Mouse (Mus musculus) hindbrain, embryonic 12.5 days (tissue): ENCODE data around the gene Asb7. TPM values are rescaled to one million over a fixed set of nuclear protein-coding genes. Genes with fewer than 3 reads are reported as not detected.

Experiments
- ATAC-seq: fragments of 200-750 bp; cut with Nextera tagmentation; 2 replicates; pipeline ENCODE4 v1.8.0; 2017; ENCODE audit warnings: moderate TSS enrichment; ENCODE audit not compliant: low FRiP score
- H3K27ac ChIP-seq: fragments of 300-500 bp; sonication (generic); 2 replicates; pipeline ENCODE4 v1.5.1; 2016; ENCODE audit warnings: mild to moderate bottlenecking
- H3K27me3 ChIP-seq: fragments of 300-500 bp; sonication (generic); 2 replicates; pipeline ENCODE4 v1.6.1; 2016; ENCODE audit warnings: mild to moderate bottlenecking
- H3K36me3 ChIP-seq: fragments of 300-500 bp; sonication (generic); 2 replicates; pipeline ENCODE4 v1.6.1; 2016; ENCODE audit warnings: mild to moderate bottlenecking
- H3K4me1 ChIP-seq: fragments of 300-500 bp; sonication (generic); 2 replicates; pipeline ENCODE4 v1.6.1; 2016
- H3K4me2 ChIP-seq: fragments of 300-500 bp; sonication (generic); replicated peaks from 2 replicates; pipeline ENCODE4 v1.6.1; 2016; ENCODE audit warnings: mild to moderate bottlenecking
- H3K4me3 ChIP-seq: fragments of 300-500 bp; sonication (generic); 2 replicates; pipeline ENCODE4 v1.5.1; 2016; ENCODE audit warnings: mild to moderate bottlenecking
- H3K9ac ChIP-seq: fragments of 300-500 bp; sonication (generic); 2 replicates; pipeline ENCODE4 v1.6.1; 2016; ENCODE audit warnings: mild to moderate bottlenecking, moderate library complexity
- H3K9me3 ChIP-seq: fragments of 300-500 bp; sonication (generic); replicated peaks from 2 replicates; pipeline ENCODE4 v1.6.1; 2016; ENCODE audit warnings: mild to moderate bottlenecking
- WGBS: fragments of 180-500 bp; shearing (Covaris S2); methylation state at CpG from one replicate; pipeline ENCODE4 v1.1.7; 2016; 5-methylcytosine and 5-hydroxymethylcytosine counted together
- polyA plus RNA-seq: library from polyadenylated mRNA; unstranded; fragments of >200 nt; fragmentation: Nextera tagmentation; extraction: Ambion mirVana; gene quantifications from 2 replicates; pipeline ENCODE4 v1.2.1, GENCODE M21; 2016

Asb7 gene
- polyA plus RNA-seq: 20.3 and 20.6 TPM in 2 replicates

DNA sequence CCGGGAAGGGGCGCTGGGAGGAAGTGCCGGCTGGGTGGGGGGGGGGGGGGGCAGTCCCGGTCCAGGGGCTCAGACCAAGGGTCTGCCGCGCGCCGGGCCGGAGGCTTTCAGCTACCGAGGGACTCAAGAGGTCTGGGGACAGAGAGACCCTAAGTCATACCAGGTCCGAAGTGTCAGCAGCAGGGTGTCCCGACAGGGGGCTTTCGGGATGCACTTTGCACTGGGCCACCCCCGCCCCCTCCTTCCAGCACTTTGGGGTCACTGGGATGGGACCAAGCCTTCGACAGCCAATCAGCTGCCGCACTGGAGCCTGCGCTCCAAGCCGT, at the start of gene Asb7:
Asb7 (minus strand) TSS at position 303 of the 326 bp plus-strand sequence.
- Histone ChIP-seq H3K27me3 (no peaks in the 10 kb centered on the region), H3K4me2 (peak within 1 kb of the TSS; percentile 96), H3K4me1 (peaks cover 15% of the 10 kb centered on the region), H3K36me3 (no peaks in the 10 kb centered on the region), H3K9ac (peak within 1 kb of the TSS; percentile 82), H3K27ac (peak within 1 kb of the TSS; percentile 95), H3K9me3 (no peaks in the 10 kb centered on the region), H3K4me3 (peak within 1 kb of the TSS; percentile 69)
- WGBS: 2% methylated on average over 18 of the region's 18 CpGs
- ATAC-seq: no peak

DNA sequence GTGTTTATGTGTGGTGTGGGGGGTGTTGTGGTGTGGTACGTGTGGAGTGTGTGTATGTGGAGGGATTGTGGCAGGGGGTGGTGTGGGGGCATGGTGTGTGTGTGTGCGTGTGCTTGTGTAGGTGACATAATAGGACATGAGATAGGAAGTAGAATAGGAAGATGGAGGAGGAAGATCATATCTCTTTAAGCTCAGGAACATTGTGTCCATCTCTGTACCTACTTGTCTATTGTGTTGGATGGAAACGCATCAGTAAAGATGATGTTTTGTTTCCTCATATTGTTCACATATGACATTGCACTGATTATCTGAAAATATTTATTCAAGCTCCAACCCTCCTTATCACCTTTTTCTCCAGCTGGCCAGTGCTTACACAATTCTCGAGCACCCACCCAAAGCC, 48.0 kb upstream of the Asb7 start:
- no peak overlapping the region for H3K4me3 ChIP-seq
- no peaks in the 10 kb centered on the region for H3K27me3 ChIP-seq
- H3K9me3 ChIP-seq: no peaks in the 10 kb centered on the region
- ATAC-seq: no peak
- WGBS: 93% methylated on average over 4 of the region's 4 CpGs
- H3K9ac ChIP-seq: no peak overlapping the region
- 0 out of 2 replicates have a peak, but pooled peaks cover 2% of the 10 kb centered on the region for H3K4me1 ChIP-seq
- H3K4me2 ChIP-seq: no peak overlapping the region
- no peaks in the 10 kb centered on the region for H3K36me3 ChIP-seq
- no peak overlapping the region for H3K27ac ChIP-seq

DNA sequence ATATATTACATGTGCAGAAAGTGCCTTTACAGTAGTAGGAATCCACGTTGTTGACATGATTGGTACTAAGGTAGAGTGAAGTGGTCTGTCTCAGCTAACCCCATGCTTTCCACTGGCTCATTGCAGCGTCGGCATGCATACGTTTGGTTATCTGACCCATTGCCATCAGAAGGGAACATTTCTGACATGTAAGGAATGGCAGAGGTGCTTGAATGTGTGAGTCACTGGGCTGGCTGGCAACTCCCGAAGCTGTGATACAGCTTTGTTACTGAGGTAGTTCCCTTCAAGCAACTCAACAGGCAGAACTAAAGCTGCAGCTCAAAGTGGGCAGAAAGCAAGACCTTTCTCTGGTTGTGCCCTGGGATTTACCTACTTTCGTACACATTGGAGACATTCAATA, 45.6 kb upstream of the Asb7 start:
- WGBS: 91% methylated on average over 6 of the region's 6 CpGs
- H3K9me3 ChIP-seq: no peaks in the 10 kb centered on the region
- ATAC-seq: no peak
- H3K4me1 ChIP-seq: no peaks in the 10 kb centered on the region
- H3K27me3 ChIP-seq: no peaks in the 10 kb centered on the region
- no peak overlapping the region for H3K9ac ChIP-seq
- no peak overlapping the region for H3K27ac ChIP-seq
- H3K36me3 ChIP-seq: no peaks in the 10 kb centered on the region
- no peak overlapping the region for H3K4me3 ChIP-seq
- H3K4me2 ChIP-seq: no peak overlapping the region

DNA sequence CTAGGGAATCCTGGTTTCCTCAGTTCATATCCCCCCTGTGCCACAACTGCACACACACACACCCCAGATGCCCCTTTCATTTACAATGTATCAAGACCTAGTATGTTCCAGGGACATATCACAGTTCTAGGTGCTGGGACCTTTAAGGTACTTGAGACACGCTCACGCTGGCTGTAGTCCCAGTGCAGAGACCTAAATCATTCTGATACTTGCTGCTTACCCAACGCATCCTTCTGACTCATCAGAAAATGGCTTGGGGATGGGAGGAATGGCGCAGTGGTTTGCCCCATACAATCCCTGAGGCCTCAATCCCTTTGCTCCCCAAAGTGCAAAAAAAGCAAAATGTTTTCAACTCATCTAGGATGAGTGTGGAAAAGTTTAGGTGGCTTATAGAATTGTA, 45.1 kb upstream of the Asb7 start:
- H3K9ac ChIP-seq: no peak overlapping the region
- ATAC-seq: no peak
- H3K4me2 ChIP-seq: no peak overlapping the region
- no peaks in the 10 kb centered on the region for H3K4me1 ChIP-seq
- WGBS: 95% methylated on average over 4 of the region's 4 CpGs
- no peaks in the 10 kb centered on the region for H3K9me3 ChIP-seq
- H3K36me3 ChIP-seq: no peaks in the 10 kb centered on the region
- no peak overlapping the region for H3K27ac ChIP-seq
- H3K4me3 ChIP-seq: no peak overlapping the region
- H3K27me3 ChIP-seq: no peaks in the 10 kb centered on the region

DNA sequence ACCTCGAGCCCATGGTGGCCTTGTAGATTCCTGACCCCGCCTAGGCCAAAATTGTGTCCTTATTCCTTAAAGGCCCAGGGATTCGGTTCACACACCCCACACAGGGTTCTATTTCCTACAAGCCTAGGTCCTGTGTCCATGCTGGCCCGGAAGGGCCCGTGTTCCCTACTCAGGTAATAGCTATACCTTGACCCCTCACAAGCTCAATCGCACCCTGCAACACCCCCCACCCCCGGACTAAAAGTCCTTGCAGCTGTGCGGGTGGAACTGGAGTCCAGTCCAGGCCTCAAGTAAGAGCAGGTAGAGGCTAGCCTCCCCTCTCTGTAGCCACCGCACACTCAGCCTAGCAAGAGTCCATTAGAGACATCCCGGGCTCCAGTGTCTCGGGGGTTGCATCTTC, 44.5 kb upstream of the Asb7 start:
- Histone ChIP-seq H3K4me2 (no peak overlapping the region), H3K4me1 (no peaks in the 10 kb centered on the region), H3K27ac (no peak overlapping the region), H3K9ac (no peak overlapping the region), H3K9me3 (no peaks in the 10 kb centered on the region), H3K27me3 (no peaks in the 10 kb centered on the region), H3K4me3 (no peak overlapping the region), H3K36me3 (no peaks in the 10 kb centered on the region)
- 96% methylated on average over 11 of the region's 11 CpGs for WGBS
- ATAC-seq: no peak

DNA sequence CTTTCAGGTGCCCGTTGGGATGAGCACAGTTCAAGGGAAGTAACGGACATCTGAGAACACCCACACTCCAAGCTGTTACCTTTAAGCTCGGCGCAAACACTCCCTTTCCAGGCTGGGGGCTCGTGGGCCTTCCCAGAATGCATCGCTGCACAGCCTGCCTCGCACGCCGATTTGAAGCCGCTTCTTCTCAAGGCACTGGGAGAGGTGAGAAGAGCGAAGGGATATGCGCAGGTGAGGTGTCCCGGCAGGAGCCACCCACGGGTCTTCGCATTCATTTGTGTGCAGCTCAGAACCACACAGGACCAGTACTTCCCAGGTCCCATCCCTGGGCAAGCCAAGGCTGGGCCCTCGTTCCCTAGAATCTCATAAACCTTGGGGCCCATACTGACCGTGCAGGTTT, 44.0 kb upstream of the Asb7 start:
- no peaks in the 10 kb centered on the region for H3K9me3 ChIP-seq
- H3K27ac ChIP-seq: no peak overlapping the region
- no peak overlapping the region for H3K4me2 ChIP-seq
- H3K27me3 ChIP-seq: no peaks in the 10 kb centered on the region
- no peak overlapping the region for H3K9ac ChIP-seq
- no peaks in the 10 kb centered on the region for H3K36me3 ChIP-seq
- H3K4me1 ChIP-seq: no peaks in the 10 kb centered on the region
- no peak for ATAC-seq
- WGBS: 92% methylated on average over 17 of the region's 17 CpGs
- H3K4me3 ChIP-seq: no peak overlapping the region

DNA sequence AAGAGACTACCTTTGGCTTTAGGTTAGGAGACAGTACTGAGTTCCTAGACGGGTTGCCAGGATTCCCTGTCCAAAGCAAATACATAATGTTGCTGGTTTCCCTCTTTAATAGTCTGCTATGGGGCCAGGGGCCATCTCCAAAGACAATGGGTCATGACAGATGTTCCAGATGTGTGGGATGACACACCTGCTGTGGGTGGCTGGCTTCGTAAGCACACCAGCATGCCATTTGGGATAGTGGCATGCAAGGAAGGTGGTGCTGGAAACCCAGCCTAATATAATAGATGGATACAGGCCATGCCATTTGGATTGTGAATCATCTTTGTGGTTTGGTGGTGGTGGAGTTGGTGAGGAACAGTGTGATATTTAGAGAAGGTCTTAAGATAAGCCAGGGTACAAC, 39.8 kb upstream of the Asb7 start:
- no peak overlapping the region for H3K9ac ChIP-seq
- no peak overlapping the region for H3K27ac ChIP-seq
- peaks cover 4% of the 10 kb centered on the region; the same call in 1 of the 2 replicates for H3K4me1 ChIP-seq
- no peak overlapping the region for H3K4me3 ChIP-seq
- no peak for ATAC-seq
- no peaks in the 10 kb centered on the region for H3K9me3 ChIP-seq
- 80% methylated on average over 2 of the region's 2 CpGs for WGBS
- no peak overlapping the region for H3K4me2 ChIP-seq
- H3K27me3 ChIP-seq: no peaks in the 10 kb centered on the region
- no peaks in the 10 kb centered on the region for H3K36me3 ChIP-seq

DNA sequence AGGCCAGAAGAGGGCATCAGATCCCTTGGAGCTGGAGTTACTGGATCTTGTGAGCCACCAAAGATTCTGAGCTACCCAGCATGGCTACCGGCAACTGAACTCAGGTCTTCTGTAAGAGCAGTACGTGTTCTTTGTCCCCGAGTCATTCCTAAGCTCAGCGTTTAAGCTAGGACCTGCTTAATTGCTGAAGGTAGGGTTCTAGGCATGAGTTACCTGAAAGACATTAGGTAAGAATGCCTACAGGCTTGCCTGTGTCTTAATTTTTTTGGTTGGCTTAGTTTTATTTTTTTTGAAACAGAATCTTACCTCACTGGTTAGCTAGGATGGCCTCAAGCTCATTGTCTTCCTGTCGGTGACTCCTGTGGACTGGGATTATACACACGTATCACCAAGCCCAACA, 38.7 kb upstream of the Asb7 start:
- no peaks in the 10 kb centered on the region for H3K36me3 ChIP-seq
- H3K9me3 ChIP-seq: no peaks in the 10 kb centered on the region
- ATAC-seq: no peak
- H3K4me3 ChIP-seq: no peak overlapping the region
- no peak overlapping the region for H3K27ac ChIP-seq
- no peak overlapping the region for H3K9ac ChIP-seq
- peaks cover 4% of the 10 kb centered on the region; the same call in 1 of the 2 replicates for H3K4me1 ChIP-seq
- no peaks in the 10 kb centered on the region for H3K27me3 ChIP-seq
- H3K4me2 ChIP-seq: no peak overlapping the region
- 95% methylated on average over 6 of the region's 6 CpGs for WGBS

DNA sequence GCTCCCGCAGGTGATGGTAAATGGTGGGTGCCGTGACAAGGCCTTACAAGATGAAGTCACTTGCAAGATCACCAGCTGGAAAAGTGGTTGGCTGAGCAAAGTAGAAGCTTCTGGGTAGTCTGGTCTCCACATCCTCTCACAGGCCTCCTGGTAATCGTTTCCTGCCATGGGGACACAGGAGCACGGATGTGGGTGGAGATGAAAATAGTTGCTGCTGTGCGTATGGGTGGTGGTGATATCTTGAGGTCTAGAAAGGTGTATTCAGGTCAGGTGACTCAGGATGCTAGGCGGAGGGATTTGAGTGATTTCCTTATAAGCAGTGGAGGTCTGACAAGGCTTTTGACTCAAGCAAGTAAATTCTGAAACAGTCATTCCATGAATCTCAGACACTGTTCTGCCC, 35.6 kb upstream of the Asb7 start:
- Histone ChIP-seq H3K4me2 (no peak overlapping the region), H3K27me3 (no peaks in the 10 kb centered on the region), H3K4me1 (peaks cover 4% of the 10 kb centered on the region; the same call in 1 of the 2 replicates), H3K4me3 (no peak overlapping the region), H3K27ac (no peak overlapping the region), H3K9me3 (no peaks in the 10 kb centered on the region), H3K36me3 (peaks cover 9% of the 10 kb centered on the region; the same call in 1 of the 2 replicates), H3K9ac (no peak overlapping the region)
- no peak for ATAC-seq
- 86% methylated on average over 6 of the region's 6 CpGs for WGBS

DNA sequence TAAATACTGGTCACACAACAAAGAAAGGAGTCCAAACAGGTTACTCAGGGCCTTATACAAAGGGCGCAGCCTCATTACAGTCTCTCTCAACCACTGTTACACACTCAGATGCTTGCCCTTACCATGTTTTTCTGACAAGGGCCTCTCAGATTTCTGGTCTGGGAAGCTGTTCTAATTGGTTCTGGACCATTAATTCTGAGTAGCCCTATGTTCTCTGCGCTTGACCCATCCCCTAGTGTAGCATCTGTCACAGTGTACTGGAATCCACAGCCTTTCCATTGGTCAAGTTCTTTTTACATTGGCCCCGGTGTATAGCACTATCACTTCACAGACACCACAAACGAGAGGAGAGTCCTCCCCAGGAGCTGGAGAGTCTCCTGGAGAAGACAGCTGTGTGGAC, 35.1 kb upstream of the Asb7 start:
- no peak overlapping the region for H3K4me3 ChIP-seq
- 77% methylated on average over 4 of the region's 4 CpGs for WGBS
- H3K9ac ChIP-seq: no peak overlapping the region
- no peaks in the 10 kb centered on the region for H3K27me3 ChIP-seq
- H3K36me3 ChIP-seq: peaks cover 9% of the 10 kb centered on the region; the same call in 1 of the 2 replicates
- no peak for ATAC-seq
- no peaks in the 10 kb centered on the region for H3K9me3 ChIP-seq
- peaks cover 4% of the 10 kb centered on the region; the same call in 1 of the 2 replicates for H3K4me1 ChIP-seq
- H3K4me2 ChIP-seq: no peak overlapping the region
- no peak overlapping the region for H3K27ac ChIP-seq

DNA sequence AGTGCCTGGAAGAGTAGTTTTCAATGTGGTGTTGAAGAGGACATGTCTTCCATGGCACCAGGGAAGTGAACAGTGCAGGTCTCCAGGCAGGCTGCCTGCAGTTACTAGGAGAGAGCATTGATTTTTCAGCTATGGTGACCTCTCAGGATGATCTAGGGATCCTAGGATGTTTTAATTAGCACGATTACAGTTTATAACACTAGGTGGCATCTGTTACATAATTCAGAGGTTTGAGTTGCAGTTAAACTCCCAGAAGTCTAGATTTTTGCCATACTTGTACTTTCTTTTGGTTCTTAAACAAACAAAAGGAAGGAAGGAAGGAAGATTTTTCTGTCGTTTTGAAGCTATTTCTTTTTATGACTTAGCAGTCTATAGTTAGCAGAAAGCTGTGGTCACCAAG, 21.8 kb upstream of the Asb7 start:
- no peaks in the 10 kb centered on the region for H3K27me3 ChIP-seq
- ATAC-seq: no peak
- no peak overlapping the region for H3K4me2 ChIP-seq
- H3K4me3 ChIP-seq: no peak overlapping the region
- no peak overlapping the region for H3K27ac ChIP-seq
- peaks cover 58% of the 10 kb centered on the region for H3K36me3 ChIP-seq
- no peaks in the 10 kb centered on the region for H3K4me1 ChIP-seq
- H3K9ac ChIP-seq: no peak overlapping the region
- WGBS: 71% methylated on average over 2 of the region's 2 CpGs
- H3K9me3 ChIP-seq: no peaks in the 10 kb centered on the region

DNA sequence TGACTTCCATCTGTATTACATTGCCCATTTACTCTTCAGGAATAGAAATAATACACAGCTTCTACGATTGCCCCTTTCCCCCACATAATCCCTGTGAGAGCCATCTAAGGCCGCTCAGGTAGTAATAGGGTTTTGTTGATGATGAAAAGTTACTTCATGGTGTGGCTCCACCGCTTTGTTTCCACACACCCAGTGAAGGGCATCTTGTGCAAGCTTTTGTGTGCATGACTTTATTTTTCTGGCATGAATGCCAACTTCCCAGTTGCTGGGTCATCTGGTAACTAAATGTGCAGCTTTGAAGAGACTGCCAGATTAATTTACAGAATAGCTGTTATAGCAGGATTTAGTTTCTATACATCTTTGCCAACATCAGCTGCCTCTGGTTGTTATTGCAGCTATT, 15.2 kb upstream of the Asb7 start:
- WGBS: 96% methylated on average over 3 of the region's 3 CpGs

DNA sequence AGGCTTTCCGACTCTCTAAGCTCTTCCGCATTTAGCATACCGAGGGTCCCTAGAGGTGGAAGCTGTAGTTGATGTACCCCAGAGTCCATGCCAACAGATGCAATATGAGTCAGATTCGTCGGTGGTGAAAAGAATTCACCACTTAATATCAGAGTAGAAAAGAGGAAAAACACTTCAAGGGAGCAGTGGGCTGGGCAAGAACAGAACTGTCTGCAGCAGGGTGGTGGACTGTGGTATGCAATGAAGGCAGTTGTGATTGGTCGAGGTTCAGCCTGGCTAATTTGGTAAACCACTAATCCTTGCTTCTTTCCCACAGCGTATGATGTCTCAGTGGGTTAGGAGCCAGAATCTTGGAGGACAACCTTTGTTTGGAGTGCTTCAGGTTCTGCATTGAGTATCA, 13.3 kb upstream of the Asb7 start:
- ATAC-seq: no peak
- Histone ChIP-seq H3K4me1 (no peaks in the 10 kb centered on the region), H3K4me2 (no peak overlapping the region), H3K27me3 (no peaks in the 10 kb centered on the region), H3K9ac (no peak overlapping the region), H3K27ac (no peak overlapping the region), H3K36me3 (peaks cover 35% of the 10 kb centered on the region), H3K4me3 (no peak overlapping the region), H3K9me3 (no peaks in the 10 kb centered on the region)
- WGBS: 96% methylated on average over 7 of the region's 7 CpGs

More for the DNA sequence above, 15.2 kb upstream of the Asb7 start:
- H3K9me3 ChIP-seq: no peaks in the 10 kb centered on the region
- no peak overlapping the region for H3K9ac ChIP-seq
- no peak overlapping the region for H3K4me2 ChIP-seq
- H3K27ac ChIP-seq: no peak overlapping the region
- H3K36me3 ChIP-seq: peaks cover 41% of the 10 kb centered on the region
- H3K27me3 ChIP-seq: no peaks in the 10 kb centered on the region
- no peaks in the 10 kb centered on the region for H3K4me1 ChIP-seq
- H3K4me3 ChIP-seq: no peak overlapping the region
- ATAC-seq: no peak
